ENCODE assay signal across 17 mouse cellular contexts in the genomic region with DNA sequence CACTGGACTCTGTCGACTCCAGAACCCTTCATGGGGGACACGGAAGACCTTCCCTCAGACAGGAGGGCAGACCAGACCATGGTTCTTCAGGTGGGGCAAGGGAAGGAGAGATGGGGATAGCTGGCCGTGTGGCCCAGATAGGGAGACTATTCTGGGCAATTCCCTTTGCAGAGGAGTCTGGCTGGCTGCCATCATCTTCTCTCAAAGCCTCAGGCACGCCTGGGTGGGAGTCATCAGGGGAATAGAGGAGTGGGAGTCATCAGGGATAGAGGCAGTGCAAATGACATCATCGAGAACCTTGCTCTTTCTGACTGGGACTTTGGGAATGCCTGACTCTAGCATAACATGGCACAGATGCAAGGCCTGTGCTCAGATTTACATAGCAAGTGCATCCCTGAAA. TPM values are rescaled to one million over a fixed set of nuclear protein-coding genes. Genes with fewer than 3 reads are reported as not detected.
"Had no signal": no experiment of that assay in that cellular context is flagged by ENCODE, and none has a peak within 500 bp of the region (broad histone marks: within the 10 kb centered on the region; RNA-seq: fewer than 3 reads in every experiment).

No protein-coding gene starts in this region.

- DNase-seq: kidney, adult 9 months; kidney, postnatal 36 days; layer of hippocampus, adult 9-11 months; layer of hippocampus, postnatal 36 days; lung, embryonic 14.5 days; lung, postnatal 10 days; lung, postnatal 4 days; thymus, adult 18-20 months; thymus, postnatal 14 days had no signal

- H3K27ac ChIP-seq: kidney, postnatal 0 days; limb, embryonic 15.5 days; liver, embryonic 12.5 days; midbrain, embryonic 10.5 days; neural tube, embryonic 13.5 days; stomach, postnatal 0 days had no signal

- H3K4me3 ChIP-seq: limb, embryonic 15.5 days; liver, embryonic 12.5 days; midbrain, embryonic 10.5 days; neural tube, embryonic 13.5 days had no signal

RNA-seq across cellular contexts. Expression of a gene that starts 11.4 kb away (rescaled TPM):
- total RNA-seq: megakaryocyte, adult 5-6 weeks had no signal

RNA-seq across cellular contexts. Expression of a gene that starts 13.4 kb away (rescaled TPM):
- total RNA-seq: layer of hippocampus, adult 18-20 months; layer of hippocampus, postnatal 36 days; megakaryocyte, adult 5-6 weeks had no signal

RNA-seq across cellular contexts. Expression of a gene that starts 57.8 kb away (rescaled TPM):
- total RNA-seq: megakaryocyte, adult 5-6 weeks had no signal
